Mouse (Mus musculus) ES-E14 (cell line): Measurements from ENCODE around the gene Poc1a. TPM values are rescaled to one million over a fixed set of nuclear protein-coding genes. Genes with fewer than 3 reads are reported as not detected.

ENCODE experiments used
- DNase-seq: peaks from one replicate; pipeline ENCODE4 v3.0.0-alpha.2; 2013; ENCODE audit warnings: low read depth, low spot score
- H3K27ac ChIP-seq: 2 replicates; pipeline ENCODE4 v1.5.1; 2012; ENCODE audit warnings: low read depth, mild to moderate bottlenecking, low read length, moderate library complexity, mixed read lengths; ENCODE audit not compliant: poor library complexity, insufficient read depth, severe bottlenecking
- H3K36me3 ChIP-seq: 2 replicates; pipeline ENCODE4 v1.6.1; 2012; ENCODE audit warnings: mild to moderate bottlenecking, low read length, moderate library complexity, mixed read lengths; ENCODE audit not compliant: control insufficient read depth, poor library complexity, insufficient read depth, severe bottlenecking
- H3K4me1 ChIP-seq, 2 experiments: fragments of 150-350 bp in 1 of 2; sonication (generic) in 1 of 2; 2 replicates each; pipeline ENCODE4 v1.6.1; 2012; ENCODE audit warnings: low read length in 2 of 2, mild to moderate bottlenecking in 1 of 2, mixed read lengths in 1 of 2; ENCODE audit not compliant: control insufficient read depth in 2 of 2, insufficient read depth in 2 of 2, poor library complexity in 1 of 2
- H3K4me3 ChIP-seq, 2 experiments: fragments of 150-350 bp in 1 of 2; sonication (generic) in 1 of 2; 2 replicates each; pipeline ENCODE4 v1.5.1; 2012; ENCODE audit warnings: low read length in 2 of 2, low read depth in 1 of 2, mild to moderate bottlenecking in 1 of 2, mixed read lengths in 1 of 2; ENCODE audit not compliant: insufficient read depth in 1 of 2, poor library complexity in 1 of 2, severe bottlenecking in 1 of 2
- H3K9ac ChIP-seq: 2 replicates; pipeline ENCODE4 v1.6.1; 2012; ENCODE audit warnings: low read depth, mild to moderate bottlenecking, low read length, mixed read lengths; ENCODE audit not compliant: poor library complexity, insufficient read depth, severe bottlenecking
- H3K9me3 ChIP-seq: fragments of 150-350 bp; sonication (generic); 2 replicates; pipeline ENCODE4 v1.6.1; 2012; ENCODE audit warnings: low read depth, mild to moderate bottlenecking, low read length; ENCODE audit not compliant: control insufficient read depth, insufficient read depth
- CHD2 ChIP-seq: IDR thresholded peaks from 2 replicates; pipeline ENCODE4 v1.6.1; 2014; ENCODE audit warnings: mild to moderate bottlenecking, low read depth, low read length, inconsistent platforms
- HCFC1 ChIP-seq: IDR thresholded peaks from 2 replicates; pipeline ENCODE4 v1.6.1; 2012; ENCODE audit warnings: low read length, inconsistent platforms, borderline replicate concordance; ENCODE audit not compliant: insufficient read depth
- MAFK ChIP-seq: IDR thresholded peaks from 2 replicates; pipeline ENCODE4 v1.6.1; 2014; ENCODE audit warnings: mild to moderate bottlenecking, low read depth, low read length, inconsistent platforms; ENCODE audit not compliant: insufficient read depth
- ZC3H11A ChIP-seq: IDR thresholded peaks from 2 replicates; pipeline ENCODE4 v1.6.1; 2012; ENCODE audit warnings: low read depth, mild to moderate bottlenecking, inconsistent platforms, low read length, borderline replicate concordance
- ZNF384 ChIP-seq: IDR thresholded peaks from 2 replicates; pipeline ENCODE4 v1.6.1; 2012; ENCODE audit warnings: low read depth, low read length, inconsistent platforms
- in situ Hi-C, 2 experiments: fragments of 600-800 bp; cut with MboI; formaldehyde crosslinking; loops; one replicate each; pipeline ENCODE4 v1.15.1; 2025; ENCODE audit warnings: low sequenced_read_pairs in 2 of 2, inconsistent platforms in 1 of 2; ENCODE audit not compliant: unreplicated experiment in 2 of 2
- total RNA-seq: library from RNA; depleted of rRNA; stranded (reverse); fragments of 300-350 nt; gene quantifications from 2 replicates; pipeline ENCODE4 v1.2.3, GENCODE M21; 2012

The Poc1a gene
- total RNA-seq, 1 experiment = 21.2 TPM

DNA sequence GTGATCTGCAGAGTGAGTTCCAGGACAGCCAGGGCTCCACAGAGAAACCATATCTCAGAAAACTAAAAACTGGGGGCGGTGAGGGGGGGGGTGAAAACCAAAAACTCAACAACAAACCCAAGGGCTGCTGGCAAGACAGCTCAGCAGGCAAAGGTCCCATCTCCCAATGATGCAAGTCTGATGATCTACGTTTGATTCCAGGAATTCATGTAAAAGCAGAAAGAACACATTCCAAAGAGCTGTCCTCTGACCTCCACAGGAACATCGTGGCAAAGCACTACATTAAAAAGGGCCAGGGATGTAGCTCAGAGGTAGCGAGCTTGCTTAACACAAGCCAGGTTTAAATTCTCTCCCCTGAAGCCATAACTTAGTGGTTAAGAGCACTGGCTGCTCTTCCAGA lies 10.2 kb upstream of the Poc1a start:
- no peaks in the 10 kb centered on the region for H3K9me3 ChIP-seq
- H3K9ac ChIP-seq = no peak overlapping the region
- in situ Hi-C loops = no loop called here
- DNase-seq = no peak
- no peaks in the 10 kb centered on the region for H3K36me3 ChIP-seq
- TF ChIP-seq MAFK (no peak), CHD2 (no peak), HCFC1 (no peak), ZC3H11A (no peak), ZNF384 (no peak)
- H3K4me1 ChIP-seq = peaks cover 0 to 8% of the 10 kb centered on the region in 2 experiments; a peak in 3 of 4 replicates
- no peak overlapping the region for H3K27ac ChIP-seq
- H3K4me3 ChIP-seq = no peak overlapping the region

- Histone ChIP-seq H3K36me3 (no peaks in the 10 kb centered on the region), H3K27ac (no peak overlapping the region), H3K9me3 (no peaks in the 10 kb centered on the region), H3K4me3 (no peak overlapping the region), H3K9ac (no peak overlapping the region), H3K4me1 (peaks cover 0 to 8% of the 10 kb centered on the region in 2 experiments; a peak in 3 of 4 replicates)
- no peak for TF ChIP-seq CHD2
- DNase-seq = no peak
- in situ Hi-C loops = no loop called here
Observed at GRCm38 (mm10) chr9:106272288-106272687, 8.6 kb upstream of the Poc1a start.

GRCm38 (mm10) chr9:106273276-106273675 lies 7.6 kb upstream of the Poc1a start:
- Histone ChIP-seq H3K4me3 (no peak overlapping the region), H3K9ac (no peak overlapping the region), H3K4me1 (peaks cover 0 to 7% of the 10 kb centered on the region in 2 experiments; a peak in 3 of 4 replicates), H3K27ac (no peak overlapping the region), H3K9me3 (no peaks in the 10 kb centered on the region), H3K36me3 (no peaks in the 10 kb centered on the region)
- in situ Hi-C loops = no loop called here
- TF ChIP-seq ZC3H11A (no peak), ZNF384 (no peak), MAFK (no peak), CHD2 (no peak), HCFC1 (no peak)
- no peak for DNase-seq

DNA sequence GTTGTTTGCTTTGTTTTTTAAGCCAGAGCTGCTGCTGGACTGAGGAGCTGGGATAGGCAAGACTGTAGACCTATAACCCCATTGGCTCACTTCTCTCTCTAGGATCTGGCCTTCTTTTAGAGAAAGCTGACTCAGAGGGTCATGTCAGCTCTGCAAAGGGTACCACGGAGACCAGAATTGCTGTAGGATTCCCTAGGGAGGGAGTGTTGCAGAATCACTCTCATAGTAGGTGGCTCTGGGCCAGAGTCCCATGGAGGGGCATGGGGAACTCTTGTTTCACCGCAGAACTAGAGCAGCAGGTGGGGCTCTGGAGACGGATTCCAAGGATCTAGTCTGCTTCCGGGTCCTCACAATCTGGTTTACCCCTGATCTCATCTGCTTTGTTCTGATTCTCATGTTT lies 7.1 kb upstream of the Poc1a start:
- TF ChIP-seq CHD2 = no peak
- H3K9ac ChIP-seq = no peak overlapping the region
- peaks cover 0 to 4% of the 10 kb centered on the region in 2 experiments; a peak in 2 of 4 replicates for H3K4me1 ChIP-seq
- H3K4me3 ChIP-seq = no peak overlapping the region
- H3K36me3 ChIP-seq = no peaks in the 10 kb centered on the region
- H3K9me3 ChIP-seq = no peaks in the 10 kb centered on the region
- in situ Hi-C loops = no loop called here
- no peak overlapping the region for H3K27ac ChIP-seq
- DNase-seq = no peak

- Histone ChIP-seq H3K36me3 (no peaks in the 10 kb centered on the region), H3K4me3 (no peak overlapping the region), H3K9me3 (no peaks in the 10 kb centered on the region), H3K9ac (no peak overlapping the region), H3K27ac (no peak overlapping the region), H3K4me1 (peaks cover 0 to 2% of the 10 kb centered on the region in 2 experiments; a peak in 1 of 4 replicates)
- DNase-seq = no peak
- in situ Hi-C loops = no loop called here
- TF ChIP-seq ZC3H11A = no peak
- no peak for TF ChIP-seq MAFK
- TF ChIP-seq HCFC1 = no peak
- no peak for TF ChIP-seq ZNF384
- TF ChIP-seq CHD2 = no peak
Observed at GRCm38 (mm10) chr9:106274652-106275180, 6.1 kb upstream of the Poc1a start.
